Mouse (Mus musculus) C2C12 (cell line): Measurements from ENCODE around the gene Arhgef16.

ENCODE experiments used
- CTCF ChIP-seq: IDR thresholded peaks from one replicate; pipeline ENCODE4 v1.5.1; 2011; ENCODE audit not compliant: control insufficient read depth, insufficient read depth, insufficient read length
- MAX ChIP-seq: IDR thresholded peaks from one replicate; pipeline ENCODE4 v1.6.1; 2011; ENCODE audit warnings: mild to moderate bottlenecking, control low read depth

GRCm38 (mm10) chr4:154334699-154335402 lies 33.4 kb upstream of the Arhgef16 start:
- TF ChIP-seq CTCF, result no peak
- no peak for TF ChIP-seq MAX
